Mouse (Mus musculus) CD8-positive naive resting alpha-beta T cell, adult 2 months (primary cell): ENCODE data around the gene Art2b.
A peak's percentile ranks its signal among the peaks of the same experiment; 100 is the strongest.
"Not testable (repeated sequence)": the region's sequence is repeated elsewhere in the genome, so short reads cannot be mapped to it uniquely, and the experiment has no call there.

Experiments used
- DNase-seq, 2 experiments: peaks; one replicate each; pipeline ENCODE4 v3.0.0; 2022; ENCODE audit warnings: low read depth in 2 of 2, low spot score in 2 of 2

The Art2b gene

GRCm38 (mm10) chr7:101564086-101564485 lies 21.3 kb downstream of the Art2b start:
- DNase-seq: no peak

DNA sequence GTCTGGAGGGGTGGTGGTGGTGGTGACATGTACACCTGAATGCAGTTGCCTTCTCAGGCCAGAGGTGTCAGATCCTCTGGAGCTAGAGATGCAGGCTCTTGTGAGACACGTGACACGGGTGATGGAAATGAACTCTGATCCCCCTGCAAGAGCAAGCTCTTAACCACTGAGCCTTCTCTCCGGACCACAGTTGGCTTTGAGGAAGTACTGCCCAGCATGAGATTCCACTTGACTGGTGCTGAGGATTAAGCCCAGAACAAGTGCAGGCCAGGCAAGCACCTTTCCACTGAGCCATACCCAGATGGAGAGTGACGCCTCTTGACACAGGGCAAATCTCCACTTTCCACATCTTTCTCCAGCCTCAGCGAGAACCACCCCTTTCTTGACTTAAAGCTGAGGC lies 26.0 kb downstream of the Art2b start:
- not testable (repeated sequence) for DNase-seq

- no peak for DNase-seq
Measured at GRCm38 (mm10) chr7:101557391-101557790, 28.0 kb downstream of the Art2b start.

DNA sequence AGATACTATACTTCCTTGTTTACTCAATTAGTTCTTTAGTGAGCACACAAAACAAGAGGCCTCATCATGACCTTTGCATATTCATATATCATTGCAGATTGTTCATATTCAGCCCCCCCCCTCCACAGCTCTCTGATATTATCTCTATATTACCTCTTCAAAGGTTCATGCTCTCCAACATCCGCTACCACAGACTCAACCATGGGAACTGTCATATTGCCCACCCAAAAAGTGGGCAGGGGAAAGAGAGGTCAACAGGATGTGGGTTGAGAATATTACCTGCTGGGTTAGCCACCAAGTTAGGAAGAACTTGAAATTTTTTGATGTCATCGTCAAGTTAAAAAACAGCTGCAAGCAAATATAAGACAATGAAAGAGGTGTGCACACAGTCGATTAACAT lies 29.9 kb downstream of the Art2b start:
- peak in 1 of 2 experiments; percentile 61 for DNase-seq

DNA sequence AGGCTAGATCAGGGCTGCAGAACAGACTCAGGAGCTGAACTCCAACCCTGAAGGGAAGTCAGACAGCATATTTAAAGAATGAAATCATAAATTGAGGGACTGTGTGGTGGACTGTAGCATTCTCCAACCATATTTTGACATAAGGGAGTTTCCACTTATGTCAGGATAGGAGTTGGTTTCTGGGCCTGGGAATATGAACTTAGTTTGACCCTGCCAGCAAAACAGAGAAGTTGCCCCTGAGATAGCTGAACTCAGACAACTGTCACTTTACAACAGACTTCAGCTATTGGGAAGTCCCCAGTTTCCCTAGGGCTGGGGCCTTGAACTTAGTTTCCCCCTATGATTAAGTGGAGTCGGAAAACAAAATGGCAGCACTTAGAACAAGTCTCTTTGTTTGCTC lies 33.9 kb downstream of the Art2b start:
- no peak for DNase-seq

- DNase-seq: peak in 1 of 2 experiments; percentile 30
Measured at GRCm38 (mm10) chr7:101550686-101551485, 34.5 kb downstream of the Art2b start.

GRCm38 (mm10) chr7:101549266-101549665 lies 36.1 kb downstream of the Art2b start:
- no peak for DNase-seq

- peak; percentile 60 to 67 for DNase-seq
Measured at GRCm38 (mm10) chr7:101547651-101548050, 37.7 kb downstream of the Art2b start.

- no peak for DNase-seq
Measured at GRCm38 (mm10) chr7:101541734-101542133, 43.7 kb downstream of the Art2b start.

- peak; percentile 61 to 79 for DNase-seq
Measured at GRCm38 (mm10) chr7:101541132-101541531, 44.3 kb downstream of the Art2b start.

DNA sequence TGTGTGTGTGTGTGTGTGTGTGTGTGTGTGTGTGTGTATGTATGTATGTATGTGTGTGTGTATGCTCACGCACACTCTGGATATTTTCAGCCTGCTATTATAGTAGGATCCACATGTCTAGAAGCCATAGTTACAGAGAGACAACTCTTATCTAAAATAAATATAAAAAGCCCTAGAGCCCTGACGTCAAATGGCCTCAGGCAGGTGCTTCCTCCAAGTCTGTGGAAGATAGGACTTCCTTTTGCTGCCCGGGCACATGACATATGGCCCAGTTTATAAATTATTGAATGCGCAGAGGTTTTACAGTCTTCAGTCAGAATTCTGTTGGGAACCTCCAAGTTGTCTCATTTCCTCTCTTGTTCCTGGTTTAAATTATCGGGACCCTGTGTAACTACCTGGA lies 44.7 kb downstream of the Art2b start:
- no peak for DNase-seq

DNA sequence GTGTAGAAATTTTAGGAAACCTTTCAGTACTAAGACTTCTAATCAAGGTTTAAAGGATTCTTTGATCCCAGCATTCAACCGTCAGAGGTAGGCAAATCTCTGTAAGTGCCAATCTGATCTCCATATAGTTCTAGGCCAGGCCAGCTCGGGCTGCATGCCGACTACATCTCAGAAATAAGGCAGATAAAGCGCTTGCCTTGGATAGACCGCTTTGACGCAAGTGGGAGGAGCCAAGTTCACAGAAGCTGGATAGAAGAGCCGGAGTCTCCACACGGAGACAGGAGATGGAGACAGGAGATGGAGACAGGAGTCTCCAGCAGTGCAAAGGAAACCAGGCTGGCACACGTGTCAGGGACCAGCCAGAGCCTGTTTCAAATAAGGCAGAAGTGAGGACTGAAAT lies 45.6 kb downstream of the Art2b start:
- no peak for DNase-seq

GRCm38 (mm10) chr7:101538141-101538933 lies 47.1 kb downstream of the Art2b start:
- DNase-seq: peak; percentile 66 to 80

- DNase-seq: no peak
Measured at GRCm38 (mm10) chr7:101537541-101537940, 47.9 kb downstream of the Art2b start.

GRCm38 (mm10) chr7:101535517-101535916 lies 49.9 kb downstream of the Art2b start:
- DNase-seq: no peak

DNA sequence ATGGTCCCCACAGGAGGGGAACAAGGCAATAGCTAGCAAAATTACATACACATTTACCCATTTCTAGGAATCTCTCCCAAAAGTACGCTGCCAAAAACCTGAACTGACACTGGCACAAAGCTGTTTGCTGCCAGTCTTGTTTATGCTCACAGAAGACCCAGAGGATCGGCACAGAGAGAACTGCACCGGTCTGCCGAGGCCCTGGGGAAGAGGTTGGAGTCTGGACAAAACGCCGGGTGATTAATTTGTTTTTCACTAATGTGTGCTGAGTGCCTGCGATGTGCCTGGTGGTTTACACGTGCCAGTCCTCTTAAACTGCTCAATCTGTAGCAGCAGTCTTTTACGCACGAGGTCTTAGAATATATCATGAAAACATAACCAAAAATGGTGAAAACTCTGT lies 50.3 kb downstream of the Art2b start:
- no peak for DNase-seq

- DNase-seq: no peak
Measured at GRCm38 (mm10) chr7:101534428-101534827, 51.0 kb downstream of the Art2b start.
